Mouse (Mus musculus) lung, postnatal 0 days (tissue): ENCODE data around the gene Fhit. TPM values are rescaled to one million over a fixed set of nuclear protein-coding genes. Genes with fewer than 3 reads are reported as not detected.

Experiments used
- ATAC-seq: fragments of 200-750 bp; cut with Nextera tagmentation; 2 replicates; pipeline ENCODE4 v1.8.0; 2017; ENCODE audit warnings: moderate library complexity
- DNase-seq: peaks from one replicate; pipeline ENCODE4 v3.0.0-alpha.2; 2016; ENCODE audit warnings: low spot score
- H3K27ac ChIP-seq: fragments of 300-500 bp; sonication (generic); 2 replicates; pipeline ENCODE4 v1.5.1; 2014; ENCODE audit warnings: antibody characterized with exemption, mild to moderate bottlenecking, low read length, mixed read lengths
- H3K27me3 ChIP-seq: fragments of 300-500 bp; sonication (generic); replicated peaks from 2 replicates; pipeline ENCODE4 v1.6.1; 2014; ENCODE audit warnings: low read length, mixed read lengths; ENCODE audit not compliant: insufficient read depth
- H3K36me3 ChIP-seq: fragments of 300-500 bp; sonication (generic); 2 replicates; pipeline ENCODE4 v1.6.1; 2014; ENCODE audit warnings: low read length, mixed read lengths; ENCODE audit not compliant: insufficient read depth
- H3K4me1 ChIP-seq: fragments of 300-500 bp; sonication (generic); 2 replicates; pipeline ENCODE4 v1.6.1; 2014; ENCODE audit warnings: antibody characterized with exemption, low read depth, low read length, mixed read lengths; ENCODE audit not compliant: insufficient read depth
- H3K4me2 ChIP-seq: fragments of 300-500 bp; sonication (generic); replicated peaks from 2 replicates; pipeline ENCODE4 v1.6.1; 2014; ENCODE audit warnings: low read depth, mild to moderate bottlenecking, low read length, moderate library complexity, mixed read lengths
- H3K4me3 ChIP-seq: fragments of 300-500 bp; sonication (generic); 2 replicates; pipeline ENCODE4 v1.5.1; 2014; ENCODE audit warnings: low read depth, low read length
- H3K9ac ChIP-seq: fragments of 300-500 bp; sonication (generic); replicated peaks from 2 replicates; pipeline ENCODE4 v1.6.1; 2014; ENCODE audit warnings: low read depth, mild to moderate bottlenecking
- H3K9me3 ChIP-seq: fragments of 300-500 bp; sonication (generic); 2 replicates; pipeline ENCODE4 v1.6.1; 2016; ENCODE audit warnings: low read length, mixed read lengths
- CTCF ChIP-seq: IDR thresholded peaks from 2 replicates; pipeline ENCODE4 v1.5.1; 2016; ENCODE audit warnings: antibody characterized with exemption, mild to moderate bottlenecking
- EP300 ChIP-seq: IDR thresholded peaks from 2 replicates; pipeline ENCODE4 v1.6.1; 2016; ENCODE audit warnings: antibody characterized with exemption, mild to moderate bottlenecking, control low read depth
- WGBS: fragments of 180-500 bp; shearing (Covaris S2); extraction: QIAGEN DNeasy Blood & Tissue Kit; methylation state at CpG from one replicate; pipeline ENCODE4 v1.1.7; 2014; 5-methylcytosine and 5-hydroxymethylcytosine counted together
- polyA plus RNA-seq: library from polyadenylated mRNA; unstranded; fragments of >200 nt; fragmentation: Nextera tagmentation; extraction: Ambion mirVana; gene quantifications from 2 replicates; pipeline ENCODE4 v1.2.1, GENCODE M21; 2015

Gene Fhit
- 5.6 and 7.5 TPM in 2 replicates for polyA plus RNA-seq

DNA sequence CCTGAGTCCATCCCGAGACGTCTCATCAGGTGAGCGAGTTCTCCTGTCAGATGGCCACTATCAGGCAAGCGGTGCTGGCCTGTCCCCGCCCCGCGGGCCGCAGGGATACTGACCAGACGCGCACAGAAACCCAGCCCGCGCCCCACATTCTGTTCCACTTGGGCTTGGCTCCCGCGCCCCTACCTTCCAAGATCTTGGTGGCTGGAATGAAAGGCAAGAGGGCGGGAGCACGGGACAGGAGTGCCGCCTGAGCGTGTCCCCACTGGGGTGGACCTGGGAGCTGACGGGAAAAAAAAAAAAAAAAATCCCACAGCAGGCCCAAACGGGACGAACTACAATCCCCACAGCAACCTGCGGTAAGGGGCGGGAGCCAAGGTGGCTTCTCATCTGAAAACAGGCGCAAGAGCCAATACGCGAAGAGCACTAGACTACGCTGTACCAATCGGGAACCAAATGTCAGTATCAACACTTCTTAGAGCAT is at the start of gene Fhit:
Fhit (minus strand) TSS at position 285 of the 481 bp plus-strand sequence.
- no peaks in the 10 kb centered on the region for H3K4me1 ChIP-seq
- peak within 1 kb of the TSS; percentile 27 for H3K27ac ChIP-seq
- TF ChIP-seq CTCF, result no peak
- no peak for TF ChIP-seq EP300
- no peaks in the 10 kb centered on the region for H3K36me3 ChIP-seq
- peak within 1 kb of the TSS; percentile 63 for H3K4me3 ChIP-seq
- no peaks in the 10 kb centered on the region for H3K9me3 ChIP-seq
- DNase-seq (peak; percentile 96), ATAC-seq (peak; percentile 97)
- no peaks in the 10 kb centered on the region for H3K27me3 ChIP-seq
- WGBS, result under 1% methylated on average over 25 of the region's 28 CpGs
- peak within 1 kb of the TSS; percentile 93 for H3K4me2 ChIP-seq
- H3K9ac ChIP-seq, result peak within 1 kb of the TSS; percentile 52

DNA sequence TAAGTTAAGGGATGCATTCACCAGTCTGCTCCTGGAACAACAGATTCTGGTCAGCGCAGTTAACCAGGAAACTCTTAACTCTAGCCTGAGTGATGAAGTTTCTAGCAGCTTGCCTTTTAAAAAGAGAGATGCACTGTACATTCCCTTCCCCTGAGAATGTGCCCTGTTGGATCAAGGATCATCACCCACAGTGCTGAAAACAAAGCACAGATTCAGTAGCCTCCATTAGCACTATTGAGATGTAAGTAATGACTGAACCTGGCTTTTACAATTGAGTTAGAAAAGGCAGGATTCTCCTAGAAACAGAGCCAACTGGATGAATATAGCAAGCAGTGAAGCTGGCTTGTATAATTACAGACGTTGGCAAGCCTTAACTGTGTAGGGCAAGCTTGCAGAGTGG is 45.0 kb upstream of the Fhit start:
- Histone ChIP-seq H3K27ac (no peak overlapping the region), H3K4me1 (no peaks in the 10 kb centered on the region), H3K9me3 (no peaks in the 10 kb centered on the region), H3K4me3 (no peak overlapping the region), H3K4me2 (no peak overlapping the region), H3K27me3 (no peaks in the 10 kb centered on the region), H3K36me3 (no peaks in the 10 kb centered on the region), H3K9ac (no peak overlapping the region)
- DNase-seq (no peak), ATAC-seq (no peak)
- TF ChIP-seq CTCF (no peak), EP300 (no peak)
- WGBS, result 62% methylated on average over 2 of the region's 2 CpGs

DNA sequence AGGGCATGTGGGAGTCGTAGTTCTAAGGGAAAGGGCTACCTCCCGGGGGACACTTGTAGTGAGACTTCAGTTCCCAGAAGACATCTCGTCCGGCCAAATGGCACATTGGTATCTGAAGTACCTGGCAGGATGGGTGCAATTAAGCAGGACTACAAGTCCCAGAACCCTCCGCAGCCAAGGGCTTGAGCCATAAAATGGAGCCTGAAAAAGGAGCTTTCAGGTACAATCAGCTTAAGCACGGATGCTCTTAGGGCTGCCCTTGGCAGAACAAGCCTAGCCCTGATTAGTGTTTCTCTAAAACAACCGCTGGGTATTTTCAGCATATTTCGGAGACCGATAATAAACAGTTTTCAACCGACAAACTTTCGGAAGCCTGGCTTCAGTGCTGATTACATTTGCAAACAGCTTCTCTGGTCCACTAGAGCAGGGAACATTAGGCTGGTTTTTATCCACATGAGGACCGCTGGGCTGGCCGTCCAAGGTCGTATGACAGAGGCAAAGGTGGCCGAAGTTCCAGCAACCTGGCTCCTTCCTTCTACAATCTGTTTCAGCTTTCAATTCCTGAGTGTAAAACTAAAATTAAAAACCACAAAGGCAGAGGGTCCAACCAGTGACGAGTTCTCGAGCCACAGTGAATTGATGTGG is 907 bp downstream of the Fhit start:
- H3K4me1 ChIP-seq, result no peaks in the 10 kb centered on the region
- DNase-seq (peak; percentile 95), ATAC-seq (peak; percentile 91)
- 8% methylated on average over 17 of the region's 17 CpGs for WGBS
- H3K27ac ChIP-seq, result peak overlapping the region; percentile 27
- no peaks in the 10 kb centered on the region for H3K9me3 ChIP-seq
- peak overlapping the region; percentile 93 for H3K4me2 ChIP-seq
- H3K27me3 ChIP-seq, result no peaks in the 10 kb centered on the region
- H3K4me3 ChIP-seq, result peak overlapping the region; percentile 63
- TF ChIP-seq EP300 (0 out of 2 replicates have a peak, but pooled peaks have one; percentile 21), CTCF (no peak)
- H3K9ac ChIP-seq, result peak overlapping the region; percentile 52
- H3K36me3 ChIP-seq, result no peaks in the 10 kb centered on the region

DNA sequence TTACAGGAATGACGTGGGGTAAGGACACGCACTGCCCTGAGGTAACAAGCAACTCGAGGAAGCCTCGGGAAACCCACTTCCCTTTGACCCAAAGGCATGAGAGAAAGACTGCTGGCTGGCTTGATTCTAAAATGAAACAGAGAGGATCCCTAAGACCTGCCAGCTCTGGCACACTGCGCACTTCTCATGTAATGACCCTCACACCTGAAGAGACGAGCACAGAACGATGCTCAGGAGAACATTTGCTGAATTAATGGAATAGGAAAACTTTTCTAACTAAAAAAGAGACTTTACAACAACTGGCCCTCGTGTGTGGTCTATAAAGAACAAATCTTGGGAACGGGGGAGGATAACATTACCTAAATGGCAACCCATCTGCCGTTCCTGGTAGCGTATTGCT is 2.2 kb downstream of the Fhit start:
- Histone ChIP-seq H3K9ac (no peak overlapping the region), H3K27ac (no peak overlapping the region), H3K4me1 (no peaks in the 10 kb centered on the region), H3K36me3 (no peaks in the 10 kb centered on the region), H3K4me3 (no peak overlapping the region), H3K4me2 (no peak overlapping the region), H3K27me3 (no peaks in the 10 kb centered on the region), H3K9me3 (no peaks in the 10 kb centered on the region)
- ATAC-seq (no peak), DNase-seq (no peak)
- TF ChIP-seq CTCF (no peak), EP300 (no peak)
- WGBS, result 80% methylated on average over 11 of the region's 11 CpGs

DNA sequence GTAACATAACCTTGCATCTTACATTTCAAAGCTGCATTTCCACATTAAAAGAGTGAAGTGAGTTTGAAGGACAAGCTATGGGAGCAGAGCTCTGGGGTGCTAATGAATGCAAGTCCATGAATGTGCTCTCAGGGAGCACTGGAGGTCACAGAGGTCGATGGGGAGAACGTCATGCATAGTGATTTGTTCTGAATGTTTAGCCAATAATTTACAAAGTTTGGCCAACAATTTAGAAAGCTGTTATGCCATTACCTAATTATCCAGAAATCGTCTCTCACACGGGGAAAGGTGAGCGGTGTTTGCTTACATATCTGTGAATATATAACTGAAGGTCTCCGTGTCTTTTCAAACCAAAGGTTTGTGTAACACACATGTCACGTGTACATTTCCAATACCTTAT is 2.8 kb downstream of the Fhit start:
- Histone ChIP-seq H3K4me3 (no peak overlapping the region), H3K36me3 (no peaks in the 10 kb centered on the region), H3K9me3 (no peaks in the 10 kb centered on the region), H3K4me1 (no peaks in the 10 kb centered on the region), H3K27ac (no peak overlapping the region), H3K4me2 (no peak overlapping the region), H3K27me3 (no peaks in the 10 kb centered on the region), H3K9ac (no peak overlapping the region)
- no peak for ATAC-seq
- 62% methylated on average over 7 of the region's 7 CpGs for WGBS
- no peak for TF ChIP-seq CTCF
- no peak for TF ChIP-seq EP300
- no peak for DNase-seq

DNA sequence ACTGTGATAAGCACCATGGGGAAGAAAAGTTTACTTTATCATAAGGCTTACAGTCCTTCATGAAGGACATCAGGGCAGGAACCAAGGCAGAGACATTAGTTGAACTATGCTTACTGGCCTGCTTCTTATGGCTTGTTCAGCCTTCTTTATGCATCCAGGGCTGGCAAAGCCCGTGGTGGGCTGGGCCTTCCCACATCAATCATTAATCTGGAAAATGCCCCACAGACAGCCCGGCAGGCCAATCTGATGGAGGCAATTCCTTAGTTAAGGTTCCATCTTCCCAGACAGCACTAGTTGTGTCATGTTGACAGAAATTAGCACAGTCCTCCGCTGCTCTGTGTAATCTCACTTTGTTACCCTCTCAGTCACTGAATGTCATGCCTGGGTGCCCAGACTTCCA is 4.1 kb downstream of the Fhit start:
- DNase-seq (no peak), ATAC-seq (no peak)
- TF ChIP-seq CTCF, result no peak
- no peak for TF ChIP-seq EP300
- Histone ChIP-seq H3K9me3 (no peaks in the 10 kb centered on the region), H3K27ac (no peak overlapping the region), H3K27me3 (no peaks in the 10 kb centered on the region), H3K4me3 (no peak overlapping the region), H3K4me1 (no peaks in the 10 kb centered on the region), H3K9ac (no peak overlapping the region), H3K36me3 (no peaks in the 10 kb centered on the region), H3K4me2 (no peak overlapping the region)
- WGBS, result 65% methylated on average over 3 of the region's 3 CpGs
